Mouse (Mus musculus) erythroblast, embryonic 14.5 days (primary cell): Measurements from ENCODE around the gene Ern1. TPM values are rescaled to one million over a fixed set of nuclear protein-coding genes. Genes with fewer than 3 reads are reported as not detected.

Source experiments
- H3K27me3 ChIP-seq: 2 replicates; pipeline ENCODE4 v1.6.1; 2012; ENCODE audit warnings: inconsistent platforms; ENCODE audit not compliant: control insufficient read depth
- H3K36me3 ChIP-seq: 2 replicates; pipeline ENCODE4 v1.6.1; 2012; ENCODE audit warnings: mild to moderate bottlenecking, inconsistent platforms; ENCODE audit not compliant: control insufficient read depth
- H3K4me1 ChIP-seq: 2 replicates; pipeline ENCODE4 v1.6.1; 2012; ENCODE audit warnings: inconsistent platforms; ENCODE audit not compliant: control insufficient read depth
- H3K4me3 ChIP-seq: replicated peaks from 2 replicates; pipeline ENCODE3; 2012; ENCODE audit warnings: moderate library complexity, mild to moderate bottlenecking, inconsistent platforms
- H3K9me3 ChIP-seq: 2 replicates; pipeline ENCODE4 v1.6.1; 2012; ENCODE audit warnings: low read length, inconsistent platforms, mixed read lengths; ENCODE audit not compliant: control insufficient read depth
- GATA1 ChIP-seq: IDR thresholded peaks from 2 replicates; pipeline ENCODE4 v1.6.1; 2012; ENCODE audit warnings: low read length, inconsistent platforms, mixed read lengths
- TAL1 ChIP-seq: IDR thresholded peaks from 3 replicates; pipeline ENCODE4 v1.6.1; 2012; ENCODE audit warnings: low read length, inconsistent platforms, mixed read lengths
- polyA plus RNA-seq: library from polyadenylated mRNA; stranded (reverse); fragments of >175 nt; gene quantifications from 2 replicates; pipeline ENCODE4 v1.2.3, GENCODE M21; 2012

Ern1 gene
- polyA plus RNA-seq, 1 experiment = 0.27 TPM

DNA sequence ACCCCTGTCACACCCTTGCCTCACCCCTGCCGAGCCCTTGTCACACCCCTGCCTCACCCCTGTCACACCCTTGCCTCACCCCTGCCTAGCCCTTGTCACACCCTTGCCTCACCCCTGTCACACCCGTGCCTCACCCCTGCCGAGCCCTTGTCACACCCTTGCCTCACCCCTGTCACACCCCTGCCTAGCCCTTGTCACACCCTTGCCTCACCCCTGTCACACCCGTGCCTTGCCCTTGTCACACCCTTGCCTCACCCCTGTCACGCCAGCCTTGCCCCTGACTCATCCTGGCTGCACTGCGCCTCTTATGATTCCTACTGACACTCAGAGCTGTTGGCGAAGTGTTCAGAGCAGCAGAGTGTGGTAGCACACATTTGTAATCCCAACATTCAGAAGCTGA lies 20.0 kb upstream of the Ern1 start:
- TF ChIP-seq GATA1 (no peak), TAL1 (no peak)
- Histone ChIP-seq H3K4me1 (peaks cover 8% of the 10 kb centered on the region), H3K4me3 (no peak overlapping the region), H3K9me3 (peaks cover 27% of the 10 kb centered on the region), H3K27me3 (peaks cover 4% of the 10 kb centered on the region; the same call in 1 of the 2 replicates), H3K36me3 (peaks cover 65% of the 10 kb centered on the region)

- H3K36me3 ChIP-seq = peaks cover 55% of the 10 kb centered on the region
- peaks cover 21% of the 10 kb centered on the region for H3K4me1 ChIP-seq
- H3K27me3 ChIP-seq = peaks cover 4% of the 10 kb centered on the region; the same call in 1 of the 2 replicates
- no peak overlapping the region for H3K4me3 ChIP-seq
- H3K9me3 ChIP-seq = peaks cover 27% of the 10 kb centered on the region
- TF ChIP-seq GATA1 (no peak), TAL1 (no peak)
Observed at GRCm38 (mm10) chr11:106506211-106506610, 18.6 kb upstream of the Ern1 start.

DNA sequence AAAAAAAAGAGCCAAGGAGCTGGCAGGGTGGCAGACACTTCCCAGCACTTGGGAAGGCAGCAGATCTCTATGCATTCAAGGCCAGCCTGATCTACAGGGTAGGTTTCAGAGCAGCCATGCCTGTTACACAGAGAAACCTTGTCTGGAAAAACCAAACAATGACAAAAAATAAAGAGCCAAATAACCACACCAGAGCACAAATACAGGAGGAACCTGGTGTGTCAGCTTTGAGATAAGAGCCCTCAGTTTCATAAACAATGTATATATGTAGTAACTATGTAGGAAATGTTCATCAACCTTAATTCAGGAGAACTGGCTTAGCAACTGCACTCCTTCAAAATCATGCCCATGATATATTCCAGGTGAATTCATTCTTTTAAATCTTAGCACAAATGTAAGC lies 16.5 kb upstream of the Ern1 start:
- Histone ChIP-seq H3K9me3 (peaks cover 25% of the 10 kb centered on the region), H3K27me3 (peaks cover 4% of the 10 kb centered on the region; the same call in 1 of the 2 replicates), H3K4me3 (no peak overlapping the region), H3K4me1 (peaks cover 31% of the 10 kb centered on the region), H3K36me3 (peaks cover 41% of the 10 kb centered on the region)
- TF ChIP-seq TAL1 (no peak), GATA1 (no peak)

DNA sequence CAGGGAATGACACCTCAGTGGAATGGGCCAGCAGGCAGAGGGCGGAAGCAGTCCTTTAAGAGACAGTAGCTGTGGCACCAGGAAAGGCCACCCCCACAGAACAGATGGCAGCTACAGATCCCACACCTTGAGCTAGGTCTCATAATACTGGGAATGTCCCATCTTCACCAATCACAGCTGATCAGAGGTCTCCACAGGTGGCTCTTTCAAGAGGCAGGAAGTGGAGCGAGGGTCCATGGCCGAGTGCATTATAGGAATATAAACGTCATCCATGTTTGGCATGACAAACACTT lies 15.7 kb upstream of the Ern1 start:
- no peak for TF ChIP-seq TAL1
- no peak for TF ChIP-seq GATA1
- peaks cover 32% of the 10 kb centered on the region for H3K4me1 ChIP-seq
- peaks cover 18% of the 10 kb centered on the region for H3K9me3 ChIP-seq
- peaks cover 4% of the 10 kb centered on the region; the same call in 1 of the 2 replicates for H3K27me3 ChIP-seq
- no peak overlapping the region for H3K4me3 ChIP-seq
- H3K36me3 ChIP-seq = peaks cover 33% of the 10 kb centered on the region

- peaks cover 4% of the 10 kb centered on the region; the same call in 1 of the 2 replicates for H3K27me3 ChIP-seq
- no peak overlapping the region for H3K4me3 ChIP-seq
- peaks cover 28% of the 10 kb centered on the region for H3K36me3 ChIP-seq
- H3K9me3 ChIP-seq = peaks cover 12% of the 10 kb centered on the region
- TF ChIP-seq GATA1 (no peak), TAL1 (no peak)
- H3K4me1 ChIP-seq = peaks cover 32% of the 10 kb centered on the region
Observed at GRCm38 (mm10) chr11:106502631-106503424, 15.2 kb upstream of the Ern1 start.

GRCm38 (mm10) chr11:106502159-106502505 lies 14.5 kb upstream of the Ern1 start:
- TF ChIP-seq TAL1 (no peak), GATA1 (no peak)

GRCm38 (mm10) chr11:106501308-106502158 lies 13.9 kb upstream of the Ern1 start:
- Histone ChIP-seq H3K4me3 (peak overlapping the region; percentile 95), H3K9me3 (no peaks in the 10 kb centered on the region), H3K4me1 (peaks cover 32% of the 10 kb centered on the region), H3K36me3 (peaks cover 15% of the 10 kb centered on the region), H3K27me3 (no peaks in the 10 kb centered on the region)
- TF ChIP-seq GATA1 (no peak), TAL1 (no peak)

More at GRCm38 (mm10) chr11:106502159-106502505, 14.5 kb upstream of the Ern1 start:
- H3K9me3 ChIP-seq = peaks cover 5% of the 10 kb centered on the region
- no peaks in the 10 kb centered on the region for H3K27me3 ChIP-seq
- peak overlapping the region; percentile 95 for H3K4me3 ChIP-seq
- peaks cover 32% of the 10 kb centered on the region for H3K4me1 ChIP-seq
- peaks cover 21% of the 10 kb centered on the region for H3K36me3 ChIP-seq

GRCm38 (mm10) chr11:106500393-106501307 lies 13.0 kb upstream of the Ern1 start:
- Histone ChIP-seq H3K36me3 (peaks cover 9% of the 10 kb centered on the region), H3K9me3 (no peaks in the 10 kb centered on the region), H3K27me3 (no peaks in the 10 kb centered on the region), H3K4me1 (peaks cover 35% of the 10 kb centered on the region), H3K4me3 (peak overlapping the region; percentile 95)
- TF ChIP-seq TAL1 = no peak
- 0 out of 2 replicates have a peak, but pooled peaks have one; percentile 30 for TF ChIP-seq GATA1
